ENCODE assay signal across 27 mouse cellular contexts in the genomic region with DNA sequence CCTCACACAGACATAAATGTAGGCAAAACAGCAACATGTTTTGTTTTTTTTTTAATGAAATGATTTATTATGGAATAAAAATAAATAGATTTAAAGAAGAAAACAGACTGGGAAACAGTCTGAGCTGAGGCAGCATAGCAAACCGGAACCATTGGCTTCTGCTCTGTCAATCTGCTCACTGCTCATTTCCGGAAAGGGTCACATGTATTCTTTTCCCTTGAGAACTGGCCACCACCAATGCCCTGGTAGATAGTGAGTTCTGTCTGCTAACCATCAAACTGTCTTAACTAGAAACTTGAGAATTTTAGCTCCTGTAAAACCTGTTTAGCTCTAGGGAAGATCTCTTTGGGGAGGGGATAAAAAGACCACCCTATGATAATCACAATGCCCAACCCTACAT. TPM values are rescaled to one million over a fixed set of nuclear protein-coding genes. Genes with fewer than 3 reads are reported as not detected.
DNase-seq lines count a peak whose midpoint lies in the region; ATAC-seq and TF ChIP-seq lines count a peak whose summit lies in the region.
"Had no signal": no experiment of that assay in that cellular context is flagged by ENCODE, and none has a peak within 500 bp of the region (broad histone marks: within the 10 kb centered on the region; RNA-seq: fewer than 3 reads in every experiment).

No protein-coding gene starts in this region.

- H3K27me3 ChIP-seq in heart, postnatal 0 days (ENCODE audit: control insufficient read depth, insufficient read depth, low read length): no peaks in the 10 kb centered on the region
- H3K27me3 ChIP-seq in CH12.LX (replicated peaks): no peaks in the 10 kb centered on the region
- no peaks in the 10 kb centered on the region for H3K27me3 ChIP-seq in splenic B cell, adult 2 months (ENCODE audit: control insufficient read depth, insufficient read depth, low read length, poor library complexity, severe bottlenecking)
- H3K27me3 ChIP-seq: embryonic facial prominence, embryonic 13.5 days; embryonic facial prominence, embryonic 15.5 days; Patski had no signal

- peaks cover 42% of the 10 kb centered on the region for H3K36me3 ChIP-seq in heart, postnatal 0 days (replicated peaks; ENCODE audit: control insufficient read depth, insufficient read depth, low read length)
- peaks cover 33 to 50% of the 10 kb centered on the region in 2 experiments for H3K36me3 ChIP-seq in CH12.LX (replicated peaks in 1 of 2; ENCODE audit: control insufficient read depth in 1 of 2, insufficient read depth in 1 of 2, low read length in 1 of 2)
- H3K36me3 ChIP-seq in splenic B cell, adult 2 months (ENCODE audit: control insufficient read depth, insufficient read depth, low read length, poor library complexity, severe bottlenecking): peaks cover 4% of the 10 kb centered on the region; the same call in 1 of the 2 replicates

- peak; percentile 2 for DNase-seq in heart, postnatal 0 days (ENCODE audit: low spot score)
- no peak for DNase-seq in heart, adult 18-20 months
- peak; percentile 31 for DNase-seq in CH12.LX (ENCODE audit: extremely low read depth)
- peak; percentile 53 for DNase-seq in splenic B cell, adult 2 months (ENCODE audit: low read depth, low spot score)
- DNase-seq in urinary bladder, postnatal 4 days (ENCODE audit: low spot score in 2 of 2): no peak
- no peak for DNase-seq in gastrocnemius, adult 8-10 months (ENCODE audit: low spot score in 2 of 2)
- DNase-seq: adrenal gland, adult 8-10 months; adrenal gland, postnatal 14 days; adrenal gland, postnatal 36 days; cerebellum, adult 11-12 months; cerebellum, adult 2 months; cerebellum, adult 9-10 months; cerebellum, postnatal 10 days; cerebellum, postnatal 25 days; embryo, embryonic 11 days had no signal

- no peak for TF ChIP-seq EP300 in heart, postnatal 0 days (IDR thresholded peaks at IDR 0.05; ENCODE audit: low read depth)
- no peak for TF ChIP-seq EP300 in CH12.LX (IDR thresholded peaks at IDR 0.05; ENCODE audit: low read length)

- no peak overlapping the region for H3K27ac ChIP-seq in heart, postnatal 0 days (ENCODE audit: low read depth)
- no peak overlapping the region for H3K27ac ChIP-seq in CH12.LX (ENCODE audit: insufficient read depth, low read depth)
- H3K27ac ChIP-seq: embryonic facial prominence, embryonic 13.5 days; embryonic facial prominence, embryonic 15.5 days; forebrain, embryonic 10.5 days; forebrain, embryonic 12.5 days had no signal

- no peaks in the 10 kb centered on the region for H3K79me2 ChIP-seq in CH12.LX (replicated peaks; ENCODE audit: control insufficient read depth, extremely low read depth, insufficient read depth, poor library complexity, severe bottlenecking)

- H3K9me3 ChIP-seq in heart, postnatal 0 days (replicated peaks; ENCODE audit: control insufficient read depth, low read length): no peaks in the 10 kb centered on the region
- H3K9me3 ChIP-seq in CH12.LX (replicated peaks; ENCODE audit: low read length): no peaks in the 10 kb centered on the region
- H3K9me3 ChIP-seq: embryonic facial prominence, embryonic 13.5 days; embryonic facial prominence, embryonic 15.5 days; forebrain, embryonic 10.5 days; forebrain, embryonic 12.5 days; G1E had no signal

- H3K4me3 ChIP-seq in heart, postnatal 0 days (ENCODE audit: low read depth, low read length): no peak overlapping the region
- no peak overlapping the region for H3K4me3 ChIP-seq in CH12.LX (replicated peaks in 1 of 3; ENCODE audit: low read depth in 2 of 3, low read length in 2 of 3, poor library complexity in 1 of 3)
- H3K4me3 ChIP-seq: embryonic facial prominence, embryonic 13.5 days; embryonic facial prominence, embryonic 15.5 days; erythroblast, embryonic 14.5 days; forebrain, embryonic 10.5 days; forebrain, embryonic 12.5 days had no signal

- no peak overlapping the region for H3K4me2 ChIP-seq in heart, postnatal 0 days (ENCODE audit: low read depth, low read length)
- no peak overlapping the region for H3K4me2 ChIP-seq in CH12.LX (ENCODE audit: insufficient read depth, low read depth, poor library complexity, severe bottlenecking)
- H3K4me2 ChIP-seq: embryonic facial prominence, embryonic 13.5 days; embryonic facial prominence, embryonic 15.5 days; forebrain, embryonic 12.5 days had no signal

- TF ChIP-seq CTCF in heart, postnatal 0 days (IDR thresholded peaks at IDR 0.05; ENCODE audit: low read depth): no peak
- TF ChIP-seq CTCF in CH12.LX (conservative IDR thresholded peaks at IDR 0.05 in 1 of 2, IDR thresholded peaks at IDR 0.05 in 1 of 2; ENCODE audit: low read depth in 2 of 2, low read length in 2 of 2): no peak

- no peak for ATAC-seq in heart, postnatal 0 days (ENCODE audit: insufficient read depth, low read depth)
- peak; percentile 55; the same call in 1 of the 2 replicates for ATAC-seq in common myeloid progenitor, adult 5-6 weeks (replicated peaks; ENCODE audit: low read depth, poor library complexity, severe bottlenecking)
- ATAC-seq: activated CD4-positive, CD25-positive, alpha-beta regulatory T cell, adult 4 months; forebrain, embryonic 14.5 days; forebrain, embryonic 16.5 days; Patski had no signal

- peaks cover 22% of the 10 kb centered on the region for H3K4me1 ChIP-seq in heart, postnatal 0 days (ENCODE audit: control insufficient read depth, insufficient read depth)
- H3K4me1 ChIP-seq in CH12.LX (ENCODE audit: control insufficient read depth in 1 of 2, insufficient read depth in 2 of 2): peaks cover 0 to 6% of the 10 kb centered on the region in 2 experiments; a peak in 2 of 4 replicates
- H3K4me1 ChIP-seq: forebrain, embryonic 12.5 days had no signal

- dilution Hi-C loops in CH12.LX (cut with MboI; ENCODE audit: extremely low pct_ligation_motif_present, extremely low pct_unique_long_range_greater_than_20kb, low sequenced_read_pairs): no loop called here

- TF ChIP-seq RAD21 in CH12.LX (IDR thresholded peaks at IDR 0.05; ENCODE audit: low read depth, low read length): no peak

- H3K9ac ChIP-seq in heart, postnatal 0 days (replicated peaks; ENCODE audit: low read depth, low read length): no peak overlapping the region
- no peak overlapping the region for H3K9ac ChIP-seq in CH12.LX (ENCODE audit: insufficient read depth, low read depth)
- H3K9ac ChIP-seq: embryonic facial prominence, embryonic 13.5 days; embryonic facial prominence, embryonic 15.5 days; forebrain, embryonic 12.5 days had no signal

- TF ChIP-seq POLR2A in CH12.LX (IDR thresholded peaks at IDR 0.05; ENCODE audit: low read depth, low read length): no peak

- 74% methylated on average over 2 of the region's 2 CpGs for WGBS in heart, postnatal 0 days

- in situ Hi-C loops in CH12.LX (cut with MboI; ENCODE audit: low pct_ligation_motif_present, low pct_unique_long_range_greater_than_20kb, low sequenced_read_pairs): no loop called here

TF ChIP-seq in CH12.LX, 34 proteins besides CTCF, POLR2A, EP300 and RAD21:
- TF ChIP-seq RCOR1 (conservative IDR thresholded peaks at IDR 0.05; ENCODE audit: low read depth, low read length): no peak
- TF ChIP-seq MYC (IDR thresholded peaks at IDR 0.05; ENCODE audit: low read depth, low read length): no peak
- no peak for TF ChIP-seq HCFC1 (IDR thresholded peaks at IDR 0.05; ENCODE audit: low read depth, low read length)
- no peak for TF ChIP-seq MAX (IDR thresholded peaks at IDR 0.05; ENCODE audit: low read length)
- TF ChIP-seq ZC3H11A (IDR thresholded peaks at IDR 0.05; ENCODE audit: low read depth, low read length): no peak
- no peak for TF ChIP-seq MAFK (IDR thresholded peaks at IDR 0.05; ENCODE audit: insufficient replicate concordance, low read length)

RNA-seq across cellular contexts. Expression of a gene that starts 25.9 kb away (rescaled TPM):
- total RNA-seq in heart, postnatal 0 days (2014; rRNA removed; ENCODE audit: low replicate concordance): 77.2 and 117 TPM in 2 replicates
- 114 and 115 TPM in 2 replicates for polyA plus RNA-seq in heart, postnatal 0 days (2015; fragmentation: Nextera tagmentation; extraction: Ambion mirVana)
- 100 to 1,000 TPM; 177 to 188 TPM for total RNA-seq in heart, adult 18-20 months (2021)
- total RNA-seq in CH12.LX (2012; rRNA removed) (73.6 and 89.1 TPM in 2 replicates), CH12.LX (2014; rRNA removed) (52.5 and 62.3 TPM in 2 replicates)
- polyA plus RNA-seq in CH12.LX (2012; ENCODE audit: insufficient read length, low read depth): 77.3 and 91.5 TPM in 2 replicates
- 69.3 and 90.7 TPM in 2 replicates for total RNA-seq in common myeloid progenitor, adult 5-6 weeks (2017)
- total RNA-seq in gastrocnemius, adult 8-10 months (2022): 100 to 1,000 TPM; 145 to 180 (median 156) TPM

RNA-seq across cellular contexts. Expression of a gene that starts 26.0 kb away (rescaled TPM):
- 45.9 and 49.9 TPM in 2 replicates for total RNA-seq in heart, postnatal 0 days (2014; rRNA removed; ENCODE audit: low replicate concordance)
- polyA plus RNA-seq in heart, postnatal 0 days (2015; fragmentation: Nextera tagmentation; extraction: Ambion mirVana): 49.6 and 50.2 TPM in 2 replicates
- 10 to 100 TPM; 44.3 to 48.5 TPM for total RNA-seq in heart, adult 18-20 months (2021)
- total RNA-seq in CH12.LX (2012; rRNA removed) (47.6 and 61.6 TPM in 2 replicates), CH12.LX (2014; rRNA removed) (45.1 and 51.4 TPM in 2 replicates)
- polyA plus RNA-seq in CH12.LX (2012; ENCODE audit: insufficient read length, low read depth): 75.7 and 76.8 TPM in 2 replicates
- total RNA-seq in common myeloid progenitor, adult 5-6 weeks (2017): 69.2 and 77.3 TPM in 2 replicates
- total RNA-seq in gastrocnemius, adult 8-10 months (2022): 10 to 100 TPM; 31.8 to 34.8 (median 33.5) TPM

RNA-seq across cellular contexts. Expression of a gene that starts 44.0 kb away (rescaled TPM):
- total RNA-seq in heart, postnatal 0 days (2014; rRNA removed; ENCODE audit: low replicate concordance): 0.04 and 0.08 TPM in 2 replicates
- polyA plus RNA-seq in heart, postnatal 0 days (2015; fragmentation: Nextera tagmentation; extraction: Ambion mirVana): 0.07 and 0.08 TPM in 2 replicates
- total RNA-seq in heart, adult 18-20 months (2021): under 1 TPM; 0.47 to 0.67 TPM
- total RNA-seq in CH12.LX (2012; rRNA removed) (0.04 and 0.08 TPM in 2 replicates), CH12.LX (2014; rRNA removed) (not detected in 2 replicates)
- 0.04 TPM in 1 of 2 replicates, not detected in the other for polyA plus RNA-seq in CH12.LX (2012; ENCODE audit: insufficient read length, low read depth)
- total RNA-seq in common myeloid progenitor, adult 5-6 weeks (2017): not detected in 2 replicates
- total RNA-seq in gastrocnemius, adult 8-10 months (2022): under 1 TPM in 2 of 4 experiments, not detected in 2; 0.19 to 0.36 TPM
- polyA plus RNA-seq: activated CD4-positive, CD25-positive, alpha-beta regulatory T cell, adult 4 months; C2C12; erythroblast, embryonic 14.5 days; G1E had no signal

Comparison
In these comparisons a context has a peak if more than half of its experiments do, and no peak if none do; other contexts are left out.
1. DNase-seq: peak in heart, postnatal 0 days (single experiment), CH12.LX (single experiment) and splenic B cell, adult 2 months (single experiment); none in heart, adult 18-20 months (0 of 2), urinary bladder, postnatal 4 days (0 of 2) and gastrocnemius, adult 8-10 months (0 of 2).